Mouse (Mus musculus) heart, adult 18-20 months (tissue): ENCODE measurements around the gene Jade1. TPM values are rescaled to one million over a fixed set of nuclear protein-coding genes. Genes with fewer than 3 reads are reported as not detected.
A peak's percentile ranks its signal among the peaks of the same experiment; 100 is the strongest.

Experiments
- DNase-seq, 2 experiments: peaks; one replicate each; pipeline ENCODE4 v3.0.0; 2021 to 2022; ENCODE audit warnings: mixed read lengths in 1 of 2
- long read RNA-seq, 2 experiments: library from polyadenylated mRNA; stranded (forward); transcript quantifications; one replicate each; pipeline ENCODE4 v2.0.0; 2021
- total RNA-seq, 2 experiments: library from RNA; stranded (reverse); gene quantifications; 2 replicates each; pipeline ENCODE4 v1.2.3; 2021

Jade1 gene
- 10 to 100 TPM; 28.5 to 32.3 TPM for total RNA-seq
- long read RNA-seq, experiment 1, full-length matches to known transcripts: 10 of 16 reads
- long read RNA-seq, experiment 1, partial matches to known transcripts: 3 of 16 reads
- long read RNA-seq, experiment 1, other reads (novel, unspliced or antisense): 3 of 16 reads
- long read RNA-seq, experiment 2, full-length matches to known transcripts: 4 of 6 reads
- long read RNA-seq, experiment 2, partial matches to known transcripts: 1 of 6 reads
- long read RNA-seq, experiment 2, other reads (novel, unspliced or antisense): 1 of 6 reads

- DNase-seq: no peak
Observed at GRCm38 (mm10) chr3:41555491-41556381, at the start of gene Jade1. Jade1 (plus strand) TSS chr3:41555731.

- DNase-seq: peak; percentile 47 to 54
Observed at GRCm38 (mm10) chr3:41509441-41509840, 46.1 kb upstream of the Jade1 start.

GRCm38 (mm10) chr3:41510191-41510590, 45.3 kb upstream of the Jade1 start:
- DNase-seq: no peak

- DNase-seq: peak in 1 of 2 experiments; percentile 20
Observed at GRCm38 (mm10) chr3:41510750-41511149, 44.8 kb upstream of the Jade1 start.

- DNase-seq: no peak
Observed at GRCm38 (mm10) chr3:41514003-41514402, 41.5 kb upstream of the Jade1 start.

GRCm38 (mm10) chr3:41514683-41515305, 40.7 kb upstream of the Jade1 start:
- DNase-seq: no peak

- DNase-seq: no peak
Observed at GRCm38 (mm10) chr3:41516961-41517518, 38.5 kb upstream of the Jade1 start.

- no peak for DNase-seq
Observed at GRCm38 (mm10) chr3:41520925-41521324, 34.6 kb upstream of the Jade1 start.

- DNase-seq: no peak
Observed at GRCm38 (mm10) chr3:41521733-41522132, 33.8 kb upstream of the Jade1 start.

- peak; percentile 41 to 53 for DNase-seq
Observed at GRCm38 (mm10) chr3:41522226-41523005, 33.1 kb upstream of the Jade1 start.

- no peak for DNase-seq
Observed at GRCm38 (mm10) chr3:41523006-41523375, 32.5 kb upstream of the Jade1 start.

- DNase-seq: no peak
Observed at GRCm38 (mm10) chr3:41523460-41523859, 32.1 kb upstream of the Jade1 start.

- DNase-seq: no peak
Observed at GRCm38 (mm10) chr3:41528291-41528969, 27.1 kb upstream of the Jade1 start.

- DNase-seq: no peak
Observed at GRCm38 (mm10) chr3:41530156-41530555, 25.4 kb upstream of the Jade1 start.

GRCm38 (mm10) chr3:41531541-41531940, 24.0 kb upstream of the Jade1 start:
- DNase-seq: peak; percentile 32 to 42

GRCm38 (mm10) chr3:41532109-41532508, 23.4 kb upstream of the Jade1 start:
- no peak for DNase-seq

GRCm38 (mm10) chr3:41533660-41534059, 21.9 kb upstream of the Jade1 start:
- DNase-seq: no peak

GRCm38 (mm10) chr3:41537957-41538356, 17.6 kb upstream of the Jade1 start:
- DNase-seq: no peak

- DNase-seq: no peak
Observed at GRCm38 (mm10) chr3:41541313-41541712, 14.2 kb upstream of the Jade1 start.

- no peak for DNase-seq
Observed at GRCm38 (mm10) chr3:41544451-41544850, 11.1 kb upstream of the Jade1 start.

GRCm38 (mm10) chr3:41547289-41547688, 8.2 kb upstream of the Jade1 start:
- no peak for DNase-seq
